Mouse (Mus musculus): ENCODE results near the gene Cap1.
"Not testable (repeated sequence)": the region's sequence is repeated elsewhere in the genome, so short reads cannot be mapped to it uniquely, and the experiment has no call there.

Gene Cap1

GRCm38 (mm10) chr4:122837994-122838393, 47.9 kb downstream of the Cap1 start:
- no peak for DNase-seq (ENCODE audit: low read depth, low spot score)

GRCm38 (mm10) chr4:122837180-122837730, 48.6 kb downstream of the Cap1 start:
- no peak for DNase-seq (ENCODE audit: low read depth, low spot score)

DNA sequence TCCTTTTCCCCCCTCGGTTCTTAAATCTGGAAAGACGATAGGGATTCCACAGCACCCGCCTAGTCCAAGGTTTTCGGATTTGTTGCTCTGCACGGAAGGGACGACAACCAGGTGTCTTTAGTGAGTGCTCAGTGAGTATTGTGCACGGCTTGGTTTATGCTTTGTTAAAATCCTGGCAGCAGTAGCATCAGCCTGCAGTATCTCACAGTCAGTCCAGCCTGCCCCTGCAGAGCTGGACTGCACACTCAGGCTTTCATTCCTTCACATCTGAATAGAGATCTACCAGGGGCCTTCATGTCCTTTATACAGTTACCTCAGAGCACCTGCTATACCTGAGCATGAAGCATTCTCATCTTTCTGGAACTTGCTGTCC, 49.5 kb downstream of the Cap1 start:
- DNase-seq (ENCODE audit: low read depth, low spot score), result no peak

- peak; percentile 94 for DNase-seq (ENCODE audit: low read depth, low spot score)
These were observed 50.1 kb downstream of the Cap1 start, which contains the start of gene Ppt1 for GRCm38 (mm10) chr4:122835530-122836402. Gene Ppt1 (plus strand): TSS chr4:122836242.

- DNase-seq (ENCODE audit: low read depth, low spot score), result no peak
These were observed 54.0 kb downstream of the Cap1 start for GRCm38 (mm10) chr4:122831888-122832287.

- DNase-seq (ENCODE audit: low read depth, low spot score), result no peak
These were observed 56.5 kb downstream of the Cap1 start for GRCm38 (mm10) chr4:122829339-122829738.

DNA sequence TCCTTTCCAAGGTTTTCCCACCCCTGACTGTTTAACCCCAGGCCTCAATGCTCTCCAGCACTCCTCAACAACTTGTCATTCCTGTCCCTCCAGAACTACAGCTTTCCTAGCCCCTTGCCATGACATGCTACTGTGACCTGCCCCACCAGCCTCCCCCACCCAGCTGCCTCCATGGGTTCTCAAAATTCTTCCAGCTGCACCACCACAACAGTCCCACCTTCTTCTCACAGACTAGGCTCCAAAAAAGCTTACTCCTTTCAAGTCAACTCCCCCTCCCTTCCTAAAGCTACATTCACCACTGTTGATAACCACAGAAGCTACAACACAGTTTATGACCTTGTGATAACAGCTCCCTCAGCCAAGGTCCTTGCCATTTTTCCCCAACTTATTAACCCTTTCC, 58.2 kb downstream of the Cap1 start:
- no peak for DNase-seq (ENCODE audit: low read depth, low spot score)

GRCm38 (mm10) chr4:122820941-122821340, 64.9 kb downstream of the Cap1 start:
- not testable (repeated sequence) for DNase-seq (ENCODE audit: low read depth, low spot score)

GRCm38 (mm10) chr4:122816202-122816601, 69.7 kb downstream of the Cap1 start:
- no peak for DNase-seq (ENCODE audit: low read depth, low spot score)

DNA sequence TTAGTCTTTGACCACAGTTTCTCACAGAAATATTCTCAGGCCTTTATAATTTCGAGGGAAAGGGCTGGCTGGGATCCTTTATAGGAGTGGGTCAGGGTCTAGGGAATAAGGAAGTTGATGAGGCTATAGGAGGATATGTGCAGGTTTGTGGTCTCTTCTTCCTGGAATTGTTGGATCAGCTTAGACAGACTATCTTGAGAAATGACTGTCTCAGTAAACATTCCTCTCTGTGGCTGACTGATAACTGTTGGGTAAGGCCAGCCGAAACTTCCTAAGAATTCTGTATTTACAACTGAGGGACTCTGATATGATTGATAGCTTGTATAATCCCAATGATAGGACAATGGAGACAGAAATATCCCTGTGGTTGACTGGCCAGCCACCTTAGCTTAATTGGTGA, 74.0 kb downstream of the Cap1 start:
- no peak for DNase-seq (ENCODE audit: low read depth, low spot score)

DNA sequence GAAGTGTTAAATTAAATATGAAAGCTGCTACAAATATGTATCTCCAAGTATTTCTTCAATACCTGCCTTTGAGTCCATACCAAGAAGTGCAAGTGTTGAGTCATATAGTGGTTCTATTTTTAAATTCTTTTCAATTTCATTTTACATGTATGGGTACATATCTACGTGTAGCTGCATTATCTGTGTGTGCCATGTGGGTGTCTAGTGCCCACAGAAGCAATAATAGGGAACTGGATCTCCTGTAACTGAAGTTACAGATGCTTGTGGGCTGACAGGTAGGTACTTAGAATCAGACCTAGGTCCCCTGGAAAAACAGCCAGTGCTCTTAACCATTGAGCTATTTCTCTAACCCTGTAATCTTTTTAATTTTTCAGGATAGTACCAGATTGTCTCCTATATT, 74.7 kb downstream of the Cap1 start:
- DNase-seq (ENCODE audit: low read depth, low spot score), result no peak

Measured in telencephalon, adult 2 months (tissue).